Mouse (Mus musculus) 3134 (cell line): ENCODE measurements at regions not wholly inside any gene's neighbourhood (a gene's known extent, or its start where the extent isn't known, plus 50 kb on each side); places are given as distances from the start of the nearest gene placed in this dataset.

ENCODE experiments used
- DNase-seq: peaks from one replicate; pipeline ENCODE4 v3.0.0-alpha.2; 2011; ENCODE audit warnings: low spot score; ENCODE audit not compliant: insufficient read length; ENCODE audit errors: extremely low read depth

- no peak for DNase-seq
Observed at GRCm38 (mm10) chr16:66086499-66086898, 271.4 kb downstream of the Vgll3 start.

GRCm38 (mm10) chr16:66092766-66093165 lies 277.7 kb downstream of the Vgll3 start:
- no peak for DNase-seq

- no peak for DNase-seq
Observed at GRCm38 (mm10) chr16:66095682-66096081, 280.6 kb downstream of the Vgll3 start.

GRCm38 (mm10) chr16:66117930-66118329 lies 302.9 kb downstream of the Vgll3 start:
- no peak for DNase-seq

GRCm38 (mm10) chr16:66137755-66138154 lies 322.7 kb downstream of the Vgll3 start:
- no peak for DNase-seq

- no peak for DNase-seq
Observed at GRCm38 (mm10) chr16:66144765-66145164, 329.7 kb downstream of the Vgll3 start.

GRCm38 (mm10) chr16:66145280-66145679 lies 330.2 kb downstream of the Vgll3 start:
- no peak for DNase-seq

GRCm38 (mm10) chr16:66168289-66168688 lies 353.2 kb downstream of the Vgll3 start:
- DNase-seq = peak; percentile 11

- no peak for DNase-seq
Observed at GRCm38 (mm10) chr16:66190801-66191200, 375.7 kb downstream of the Vgll3 start.

- no peak for DNase-seq
Observed at GRCm38 (mm10) chr16:66201406-66201805, 386.3 kb downstream of the Vgll3 start.
